Comparison of ENCODE assay signal across 8 mouse cellular contexts in genomic region chr5:122146056-122146580, GRCm38 (mm10). TPM values are rescaled to one million over a fixed set of nuclear protein-coding genes. Genes with fewer than 3 reads are reported as not detected.
DNase-seq lines count a peak whose midpoint lies in the region; ATAC-seq and TF ChIP-seq lines count a peak whose summit lies in the region.

No protein-coding gene starts in this region.

- no peaks in the 10 kb centered on the region for H3K9me3 ChIP-seq in intestine, embryonic 15.5 days
- H3K9me3 ChIP-seq in lung, embryonic 14.5 days (ENCODE audit: low read depth, low read length), result no peaks in the 10 kb centered on the region
- H3K9me3 ChIP-seq in stomach, embryonic 16.5 days (replicated peaks; ENCODE audit: control insufficient read depth, low read length), result no peaks in the 10 kb centered on the region

- H3K27me3 ChIP-seq in cerebellum, adult 2 months (ENCODE audit: control insufficient read depth, insufficient read depth, low read length), result no peaks in the 10 kb centered on the region
- no peaks in the 10 kb centered on the region for H3K27me3 ChIP-seq in intestine, embryonic 15.5 days (replicated peaks)
- H3K27me3 ChIP-seq in lung, embryonic 14.5 days (ENCODE audit: insufficient read depth, low read length), result no peaks in the 10 kb centered on the region
- H3K27me3 ChIP-seq in stomach, embryonic 16.5 days (ENCODE audit: control insufficient read depth, insufficient read depth, low read length), result no peaks in the 10 kb centered on the region

- no peak for TF ChIP-seq CTCF in cerebellum, adult 2 months (IDR thresholded peaks at IDR 0.05; ENCODE audit: borderline replicate concordance, insufficient read depth, low read depth, low read length)
- TF ChIP-seq CTCF in lung, embryonic 14.5 days (IDR thresholded peaks at IDR 0.05; ENCODE audit: low read depth), result no peak

- H3K4me3 ChIP-seq in cerebellum, adult 2 months (replicated peaks; ENCODE audit: insufficient read depth, low read depth, low read length), result no peak overlapping the region
- no peak overlapping the region for H3K4me3 ChIP-seq in intestine, embryonic 15.5 days (replicated peaks)
- no peak overlapping the region for H3K4me3 ChIP-seq in lung, embryonic 14.5 days (ENCODE audit: low read depth, low read length)
- no peak overlapping the region for H3K4me3 ChIP-seq in stomach, embryonic 16.5 days (replicated peaks; ENCODE audit: low read length)

- no peak for TF ChIP-seq POLR2A in cerebellum, adult 2 months (IDR thresholded peaks at IDR 0.05; ENCODE audit: borderline replicate concordance, insufficient read depth, low read length)

- no peaks in the 10 kb centered on the region for H3K36me3 ChIP-seq in intestine, embryonic 15.5 days
- H3K36me3 ChIP-seq in lung, embryonic 14.5 days (ENCODE audit: insufficient read depth), result no peaks in the 10 kb centered on the region
- H3K36me3 ChIP-seq in stomach, embryonic 16.5 days (ENCODE audit: control insufficient read depth, insufficient read depth, low read length), result no peaks in the 10 kb centered on the region

- WGBS in cerebellum, adult 2 months, result 40% methylated on average over 10 of the region's 10 CpGs
- 25% methylated on average over 10 of the region's 10 CpGs for WGBS in intestine, embryonic 15.5 days
- WGBS in lung, embryonic 14.5 days, result 26% methylated on average over 10 of the region's 10 CpGs
- 27% methylated on average over 10 of the region's 10 CpGs for WGBS in stomach, embryonic 16.5 days

- DNase-seq in cerebellum, adult 2 months, result peak in 1 of 2 experiments; percentile 25
- DNase-seq in cerebellum, postnatal 4 days (ENCODE audit: low spot score in 2 of 2), result no peak
- DNase-seq in R1 (ENCODE audit: low read depth, low spot score), result peak; percentile 43
- peak; percentile 99 for DNase-seq in heart, adult 11 months
- peak; percentile 84 for DNase-seq in lung, embryonic 14.5 days
- no peak for DNase-seq in cerebellum, adult 8-10 months

- peaks cover 14% of the 10 kb centered on the region; the same call in 1 of the 2 replicates for H3K4me1 ChIP-seq in cerebellum, adult 2 months (ENCODE audit: control insufficient read depth, insufficient read depth, low read length)
- H3K4me1 ChIP-seq in intestine, embryonic 15.5 days (replicated peaks), result peaks cover 10% of the 10 kb centered on the region; the same call in 1 of the 2 replicates
- H3K4me1 ChIP-seq in lung, embryonic 14.5 days (ENCODE audit: insufficient read depth), result peaks cover 11% of the 10 kb centered on the region; the same call in 1 of the 2 replicates
- peaks cover 8% of the 10 kb centered on the region; the same call in 1 of the 2 replicates for H3K4me1 ChIP-seq in stomach, embryonic 16.5 days (ENCODE audit: control insufficient read depth, insufficient read depth, low read length)

- H3K27ac ChIP-seq in cerebellum, adult 2 months (ENCODE audit: insufficient read depth, low read length), result peak overlapping the region; percentile 50; the same call in 1 of the 2 replicates
- H3K27ac ChIP-seq in intestine, embryonic 15.5 days, result peak overlapping the region; percentile 84
- peak overlapping the region; percentile 96 for H3K27ac ChIP-seq in lung, embryonic 14.5 days (ENCODE audit: low read depth)
- peak overlapping the region; percentile 97 for H3K27ac ChIP-seq in stomach, embryonic 16.5 days (ENCODE audit: low read length)

- peak; percentile 61 for ATAC-seq in intestine, embryonic 15.5 days
- peak; percentile 77 for ATAC-seq in lung, embryonic 14.5 days (ENCODE audit: insufficient read depth)
- ATAC-seq in stomach, embryonic 16.5 days (ENCODE audit: insufficient read depth, low FRiP score), result 0 out of 2 replicates have a peak, but pooled peaks have one; percentile 64

- H3K4me2 ChIP-seq in intestine, embryonic 15.5 days (replicated peaks), result peak overlapping the region; percentile 40
- peak overlapping the region; percentile 58 for H3K4me2 ChIP-seq in lung, embryonic 14.5 days
- peak overlapping the region; percentile 29; the same call in 1 of the 2 replicates for H3K4me2 ChIP-seq in stomach, embryonic 16.5 days (ENCODE audit: low read depth, low read length)

- H3K9ac ChIP-seq in intestine, embryonic 15.5 days, result no peak overlapping the region
- H3K9ac ChIP-seq in lung, embryonic 14.5 days, result peak overlapping the region; percentile 7
- peak overlapping the region; percentile 39; the same call in 1 of the 2 replicates for H3K9ac ChIP-seq in stomach, embryonic 16.5 days (ENCODE audit: low read length)

RNA-seq across cellular contexts. Expression of gene Ccdc63, which starts 5.5 kb away (rescaled TPM):
- polyA plus RNA-seq in cerebellum, adult 2 months (2012; rRNA removed), result 9.3 and 11.9 TPM in 2 replicates
- not detected in 2 replicates for polyA plus RNA-seq in intestine, embryonic 15.5 days (2015; fragmentation: Nextera tagmentation; extraction: Ambion mirVana)
- 0.33 TPM in 1 of 2 replicates, not detected in the other for polyA plus RNA-seq in lung, embryonic 14.5 days (2014; fragmentation: Nextera tagmentation; extraction: Ambion mirVana)
- not detected in 2 replicates for polyA plus RNA-seq in stomach, embryonic 16.5 days (2015; fragmentation: Nextera tagmentation; extraction: Ambion mirVana)

RNA-seq across cellular contexts. Expression of gene Ppp1cc, which starts 12.0 kb away (rescaled TPM):
- 410 and 458 TPM in 2 replicates for polyA plus RNA-seq in cerebellum, adult 2 months (2012; rRNA removed)
- 240 and 244 TPM in 2 replicates for polyA plus RNA-seq in intestine, embryonic 15.5 days (2015; fragmentation: Nextera tagmentation; extraction: Ambion mirVana)
- polyA plus RNA-seq in lung, embryonic 14.5 days (2014; fragmentation: Nextera tagmentation; extraction: Ambion mirVana), result 276 and 293 TPM in 2 replicates
- polyA plus RNA-seq in stomach, embryonic 16.5 days (2015; fragmentation: Nextera tagmentation; extraction: Ambion mirVana), result 166 and 171 TPM in 2 replicates

RNA-seq across cellular contexts. Expression of gene Myl2, which starts 45.4 kb away (rescaled TPM):
- polyA plus RNA-seq in cerebellum, adult 2 months (2012; rRNA removed), result 0.92 and 1.6 TPM in 2 replicates
- polyA plus RNA-seq in intestine, embryonic 15.5 days (2015; fragmentation: Nextera tagmentation; extraction: Ambion mirVana), result 0.45 and 0.62 TPM in 2 replicates
- 0.42 and 2.4 TPM in 2 replicates for polyA plus RNA-seq in lung, embryonic 14.5 days (2014; fragmentation: Nextera tagmentation; extraction: Ambion mirVana)
- 1.1 and 17.1 TPM in 2 replicates for polyA plus RNA-seq in stomach, embryonic 16.5 days (2015; fragmentation: Nextera tagmentation; extraction: Ambion mirVana)

Comparison
In these comparisons a context has a peak if more than half of its experiments do, and no peak if none do; other contexts are left out.
1. DNase-seq: peak in R1 (single experiment), heart, adult 11 months (single experiment) and lung, embryonic 14.5 days (single experiment); none in cerebellum, postnatal 4 days (0 of 2) and cerebellum, adult 8-10 months (single experiment).
2. Peak in every context shown above with its lines, with median percentiles within 50 percentile points of each other: H3K27ac ChIP-seq, ATAC-seq and H3K4me2 ChIP-seq.